Mouse (Mus musculus) fibroblast of lung, adult 2 months (primary cell): ENCODE measurements around the gene Klhl3.
A peak's percentile ranks its signal among the peaks of the same experiment; 100 is the strongest.

Experiments used
- DNase-seq: peaks from one replicate; pipeline ENCODE4 v3.0.0-alpha.2; 2011; ENCODE audit warnings: low read depth

The Klhl3 gene

DNA sequence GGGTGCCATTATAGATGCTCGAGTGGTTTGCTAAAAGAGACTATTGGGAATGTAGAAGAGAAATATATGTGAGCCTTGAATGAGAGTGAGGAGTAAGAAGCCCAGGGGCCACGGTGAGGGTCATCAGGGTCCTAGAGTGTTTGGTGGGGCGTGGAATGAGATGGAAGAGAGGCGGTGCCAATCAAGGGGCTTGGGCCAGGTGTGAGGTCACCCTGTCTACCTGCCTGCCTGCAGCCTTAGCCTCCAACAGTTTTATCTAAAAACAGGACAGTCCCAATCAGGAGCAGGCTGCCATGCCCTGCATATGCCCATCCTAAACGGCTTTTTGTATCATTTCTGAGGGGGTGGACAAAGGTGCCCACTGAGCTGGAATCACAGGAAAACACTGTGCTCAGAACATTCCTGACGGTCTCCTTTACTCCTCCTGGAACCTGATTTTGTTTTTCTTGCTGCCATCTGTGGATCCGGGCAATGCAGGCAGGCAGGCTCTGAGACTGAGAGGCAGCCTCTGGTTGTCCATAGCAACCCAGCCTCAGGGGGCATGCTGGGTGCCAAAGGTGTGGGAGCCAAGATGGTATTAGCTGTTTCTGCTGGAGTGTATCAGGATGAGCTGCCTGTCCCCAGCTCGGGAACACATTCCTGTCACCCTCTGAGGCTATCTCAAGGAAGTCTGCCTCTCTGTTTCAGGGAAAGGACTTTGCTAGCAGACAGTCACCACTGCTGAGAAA is 89.5 kb downstream of the Klhl3 start:
- no peak for DNase-seq

DNA sequence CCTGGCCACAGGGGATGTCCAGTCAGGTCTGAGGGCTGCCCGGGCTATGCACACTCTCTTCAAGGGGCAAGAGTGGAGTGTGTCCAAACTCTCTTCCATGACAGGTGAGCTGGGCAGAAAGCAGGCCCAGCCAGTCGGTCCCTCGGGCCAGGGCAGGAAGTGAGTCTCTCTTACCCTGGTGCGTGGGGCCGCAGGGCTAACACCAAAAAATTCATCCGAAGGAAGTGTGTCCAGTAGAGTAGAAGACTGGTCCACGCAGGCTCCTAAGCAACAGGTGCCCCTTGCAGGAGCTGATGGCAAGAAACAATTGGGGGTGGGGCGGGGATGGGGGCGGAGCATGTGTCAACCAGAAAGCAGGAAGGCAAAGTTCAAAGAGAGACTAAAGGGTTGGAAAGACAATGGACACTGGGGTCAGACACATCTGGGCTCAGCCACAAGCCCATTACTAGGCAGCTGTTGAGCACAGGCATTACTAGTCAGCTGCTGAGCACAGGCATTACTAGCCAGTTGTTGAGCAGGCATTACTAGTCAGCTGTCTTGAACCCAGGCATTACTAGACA is 90.3 kb downstream of the Klhl3 start:
- DNase-seq, result no peak

DNA sequence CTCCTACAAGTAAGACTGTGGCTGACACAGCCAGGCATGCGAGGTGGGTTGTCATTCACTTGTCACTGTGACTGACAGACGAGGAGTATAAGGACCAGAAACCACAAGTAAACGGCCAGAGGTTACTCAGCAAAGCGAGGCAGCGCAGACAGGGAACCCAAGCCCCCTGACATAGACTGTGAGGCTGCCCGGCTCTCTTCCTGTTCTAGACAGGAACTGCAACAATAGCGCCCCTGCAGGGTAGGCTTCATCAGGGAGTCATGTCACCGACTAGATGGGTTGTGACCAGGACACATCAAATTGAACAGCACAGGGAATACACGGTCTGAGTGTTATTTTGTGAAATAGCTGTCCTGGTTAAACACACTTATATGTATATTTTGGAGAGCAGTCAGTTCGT is 93.0 kb downstream of the Klhl3 start:
- no peak for DNase-seq

DNA sequence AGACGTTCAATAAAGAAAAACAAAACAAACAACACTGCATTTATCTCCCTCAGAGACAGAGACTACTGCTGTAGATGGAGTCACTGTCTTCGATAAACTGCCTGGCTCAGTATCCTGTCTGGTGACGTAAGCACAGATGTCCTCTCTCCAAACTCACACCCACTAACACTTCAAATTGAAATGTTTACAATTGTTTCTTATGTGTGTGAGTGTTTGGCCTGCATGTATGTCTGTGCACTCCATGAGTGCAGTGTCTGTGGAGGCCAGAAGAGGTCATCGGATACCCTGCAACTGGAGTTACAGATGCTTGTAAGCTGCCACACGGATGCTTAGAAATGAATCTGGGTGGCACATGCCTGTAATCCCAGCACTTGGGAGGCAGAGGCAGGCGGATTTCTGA is 96.1 kb downstream of the Klhl3 start:
- DNase-seq, result no peak

DNA sequence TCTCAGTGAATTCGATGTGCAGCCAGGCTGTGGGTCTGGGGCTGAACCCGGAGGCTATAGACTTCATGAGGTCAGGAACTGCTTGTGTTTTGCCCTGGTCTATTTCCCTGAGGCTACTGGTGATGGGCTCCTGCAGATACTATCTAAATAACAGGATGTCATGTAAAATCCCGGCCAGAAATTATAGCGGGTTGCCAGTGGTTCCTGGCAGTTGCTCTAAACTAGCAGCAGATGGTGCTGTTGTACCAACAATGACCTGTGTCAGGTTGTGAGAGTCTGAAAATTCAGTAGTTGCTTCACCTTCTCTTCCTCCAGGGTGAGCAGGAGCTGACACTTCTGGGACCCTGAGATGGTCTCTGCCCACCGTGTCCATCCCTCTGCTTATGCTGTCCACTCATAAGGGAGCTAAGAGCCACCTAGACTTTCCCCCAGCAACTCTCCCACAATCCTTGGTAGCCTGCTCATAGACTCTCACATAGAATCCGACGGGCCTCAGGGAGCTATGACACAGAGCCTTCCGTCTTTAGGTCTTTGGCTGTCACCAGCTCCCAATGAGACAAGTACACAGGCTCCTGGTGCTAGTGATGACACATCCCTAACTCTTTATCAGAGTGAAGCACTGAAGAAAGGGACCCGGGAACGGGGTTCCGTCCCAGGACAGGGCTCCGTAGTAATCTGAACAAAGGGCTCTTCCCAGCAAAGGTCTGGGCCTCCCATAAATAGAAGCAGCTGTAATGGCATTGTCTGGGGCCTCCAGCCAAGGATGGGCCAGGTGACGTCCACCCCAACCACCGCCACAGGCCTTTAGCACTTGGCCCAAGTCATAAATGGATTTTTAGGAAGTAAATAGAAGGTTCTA is 101.1 kb downstream of the Klhl3 start:
- peak; percentile 21 for DNase-seq

DNA sequence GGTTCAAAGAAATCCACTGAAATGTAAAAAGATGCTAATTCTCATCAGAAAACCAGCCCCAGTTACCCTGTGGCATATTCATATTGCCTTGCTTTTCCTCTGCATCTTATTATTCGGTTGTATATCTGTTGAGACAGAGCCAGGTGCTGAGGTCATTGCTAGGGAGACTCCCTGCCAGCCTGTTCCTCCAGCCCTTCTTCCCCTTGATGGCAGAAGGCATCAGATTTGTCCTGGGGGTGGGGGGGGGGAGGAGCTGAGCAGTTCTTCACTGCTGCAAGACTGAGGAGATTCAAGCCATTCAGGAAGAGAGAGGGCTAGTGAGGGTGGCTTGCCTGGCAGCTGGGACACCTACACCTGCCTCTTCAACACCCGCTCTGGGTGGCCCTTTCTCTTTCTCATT is 101.9 kb downstream of the Klhl3 start:
- DNase-seq, result no peak

DNA sequence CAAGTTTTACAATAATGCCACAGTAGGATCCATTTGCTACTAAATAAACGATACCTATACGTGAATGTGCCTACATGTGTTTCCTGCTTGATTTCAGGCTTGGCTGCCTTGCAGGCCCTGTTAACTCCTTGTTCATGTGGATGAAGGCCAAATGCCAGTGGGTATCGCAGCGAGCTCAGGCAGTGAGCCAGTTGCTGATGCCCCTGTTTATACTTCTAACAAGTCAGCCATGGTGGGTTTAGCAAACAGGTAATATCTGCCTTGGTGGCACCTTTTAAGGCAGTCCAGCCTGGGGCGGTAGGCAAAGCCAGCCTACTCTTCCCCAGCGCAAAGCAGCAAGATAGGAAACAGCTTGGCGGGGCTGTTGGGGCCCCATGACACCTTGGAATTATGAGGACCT is 103.0 kb downstream of the Klhl3 start:
- no peak for DNase-seq

DNA sequence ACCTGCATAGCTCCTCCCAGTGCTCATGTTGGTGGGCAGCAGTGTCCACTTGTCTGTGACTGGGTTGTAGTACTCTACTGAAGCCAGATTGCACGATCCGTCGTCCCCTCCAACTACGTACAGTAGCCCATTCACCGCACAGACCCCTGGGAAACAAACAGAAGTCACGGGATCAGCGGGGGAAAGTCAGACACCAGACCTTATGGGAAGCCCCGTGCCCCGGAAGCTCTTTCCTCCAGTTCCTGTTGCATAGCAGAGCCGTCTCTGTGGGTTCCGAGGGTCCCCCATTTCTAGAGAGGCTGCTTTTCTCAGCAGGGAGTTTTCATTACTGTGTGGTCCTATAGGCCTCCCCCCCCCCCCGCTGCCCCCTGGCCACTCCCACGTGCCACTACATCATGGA is 104.1 kb downstream of the Klhl3 start:
- DNase-seq, result no peak

DNA sequence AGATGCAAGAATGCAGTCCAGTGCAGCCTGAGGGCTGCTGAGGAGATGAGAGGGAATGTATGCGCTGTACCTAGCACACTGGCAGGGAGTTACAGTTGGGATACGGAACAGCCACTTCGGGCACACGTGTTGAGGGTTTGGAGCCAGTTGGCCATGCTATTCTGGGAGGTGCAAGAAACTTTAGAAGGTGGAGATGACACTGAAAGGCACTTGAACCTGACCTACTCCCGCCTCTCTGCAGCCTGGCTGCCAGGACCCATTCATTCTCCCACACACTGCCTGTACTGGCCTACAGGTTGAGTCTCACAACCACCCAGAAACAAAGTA is 105.4 kb downstream of the Klhl3 start:
- no peak for DNase-seq

DNA sequence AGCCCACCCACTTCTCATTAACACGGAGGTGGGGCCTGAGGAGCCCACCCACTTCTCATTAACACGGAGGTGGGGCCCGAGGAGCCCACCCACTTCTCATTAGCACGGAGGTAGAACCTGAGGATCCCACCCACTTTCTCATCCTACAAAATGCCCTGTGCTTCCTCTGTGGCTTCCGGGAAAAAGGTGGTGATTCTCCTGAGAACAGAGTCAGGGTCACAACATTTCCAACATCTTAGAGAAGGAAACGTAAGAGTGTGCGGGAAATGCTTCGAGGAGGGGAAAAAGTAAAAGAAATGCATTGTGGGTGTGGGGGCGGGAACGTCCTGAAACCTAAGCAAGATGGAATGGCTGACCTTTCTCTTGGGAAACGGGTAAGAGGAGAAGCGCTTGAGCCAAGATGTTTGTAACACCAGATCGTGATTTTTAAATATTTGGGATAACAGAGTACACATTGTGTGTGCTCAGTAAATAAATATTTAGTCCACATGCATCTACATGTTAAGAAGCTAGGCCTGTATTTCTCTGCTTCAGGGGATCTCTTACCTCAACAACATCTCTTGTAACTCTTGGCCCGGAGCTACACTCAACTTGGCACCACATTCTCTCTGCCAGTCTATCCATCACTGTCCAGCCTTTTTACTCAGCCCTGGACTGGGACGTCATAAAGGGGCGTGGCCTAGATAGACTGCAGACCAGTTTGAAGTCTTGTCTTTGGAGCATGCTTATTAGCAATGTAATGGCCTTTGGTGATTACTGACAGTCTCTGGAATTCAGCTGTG is 105.9 kb downstream of the Klhl3 start:
- DNase-seq, result peak; percentile 30

DNA sequence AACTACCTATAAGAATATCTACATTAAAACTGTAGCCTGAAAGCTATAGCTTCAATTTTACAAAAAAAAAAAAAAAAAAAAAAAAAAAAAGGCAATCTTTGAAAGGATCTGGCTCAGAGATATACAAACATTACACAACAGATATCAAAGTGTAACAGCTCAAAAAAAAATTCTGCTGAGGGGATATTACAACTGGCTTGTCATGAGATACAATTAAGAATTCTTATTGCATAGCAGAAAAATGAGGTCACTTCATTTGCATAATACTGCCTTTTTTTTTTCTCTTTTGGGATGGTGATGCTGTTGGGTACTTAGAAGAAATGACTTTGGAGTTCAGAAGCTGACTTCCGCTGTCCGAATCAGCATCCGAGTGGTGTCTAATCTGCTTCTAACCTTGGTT is 111.6 kb downstream of the Klhl3 start:
- no peak for DNase-seq

DNA sequence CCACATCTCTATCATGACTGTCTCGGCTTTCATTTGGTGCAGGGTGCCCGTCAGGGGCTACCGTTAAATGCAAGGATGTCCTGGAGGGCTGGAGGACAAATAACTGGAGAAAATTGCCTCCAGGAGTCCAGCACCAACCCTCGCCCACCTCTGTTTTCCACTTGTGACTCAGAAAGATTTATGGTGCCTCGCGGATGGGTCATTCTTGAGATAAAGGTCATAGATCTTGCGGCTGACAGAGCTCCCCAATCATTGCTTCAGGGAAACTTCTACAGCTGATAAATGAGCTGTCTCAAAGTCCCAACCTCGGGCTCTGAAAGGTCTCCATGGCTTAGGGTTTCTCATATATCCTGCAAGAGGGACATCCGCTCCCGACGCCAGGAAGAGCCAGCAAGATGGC is 116.9 kb downstream of the Klhl3 start:
- DNase-seq, result no peak

DNA sequence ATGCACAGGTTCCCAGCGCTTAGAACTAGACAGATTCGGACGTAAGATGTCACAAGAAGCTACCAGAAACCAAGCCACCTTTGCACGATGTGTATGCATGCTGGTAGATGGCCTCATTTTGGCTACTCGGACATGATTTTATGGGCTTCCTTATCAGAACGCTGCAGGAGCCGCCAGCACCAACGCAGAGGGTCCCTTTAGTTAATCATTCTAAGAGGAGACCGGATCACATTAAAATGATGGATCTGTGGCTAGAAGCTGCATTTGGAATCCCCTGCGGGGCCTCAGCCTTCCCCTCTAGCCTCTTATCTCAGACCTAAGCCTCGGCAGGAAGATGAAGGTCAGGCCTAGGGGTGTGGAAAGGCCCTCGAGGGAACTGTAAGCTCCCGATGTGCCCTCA is 117.5 kb downstream of the Klhl3 start:
- DNase-seq, result no peak

DNA sequence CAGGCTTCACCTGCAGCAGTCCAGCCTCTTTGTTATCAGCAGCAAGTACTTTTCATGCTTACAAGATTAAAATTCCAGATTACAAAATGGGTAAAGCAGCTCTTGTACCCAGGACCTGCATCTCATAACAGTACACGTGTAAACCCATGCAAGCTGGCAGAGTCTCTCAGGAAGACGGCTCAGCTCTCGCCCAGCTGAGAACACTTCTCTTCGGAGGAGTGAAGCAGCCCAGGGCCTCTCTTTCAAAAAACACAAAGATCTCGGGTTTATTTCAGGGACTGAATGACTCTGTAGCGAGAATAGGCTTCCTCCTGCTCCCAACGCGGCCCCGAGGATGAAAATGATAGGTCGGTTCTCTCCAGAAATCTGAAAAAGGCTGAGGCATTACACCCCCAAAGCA is 128.8 kb downstream of the Klhl3 start:
- DNase-seq, result no peak

DNA sequence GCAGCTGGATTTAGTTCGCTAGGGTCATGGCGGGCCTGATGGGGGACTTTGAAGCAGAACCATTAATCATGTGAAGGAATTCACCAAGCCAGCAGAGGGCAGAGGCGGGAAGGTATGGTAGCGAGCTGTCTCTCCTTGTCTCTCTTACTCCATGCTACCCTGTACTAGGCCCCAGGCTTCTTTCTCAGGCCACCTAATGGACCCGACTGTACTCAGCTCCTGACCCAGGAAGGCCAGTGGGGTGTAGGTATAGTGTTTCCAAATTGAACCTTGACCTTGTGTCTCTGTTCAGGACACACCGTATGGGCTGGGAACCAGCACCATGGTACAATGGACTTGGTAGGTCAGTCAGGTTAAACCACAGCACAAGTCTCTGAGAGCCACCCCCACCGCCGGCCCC is 129.2 kb downstream of the Klhl3 start:
- no peak for DNase-seq

DNA sequence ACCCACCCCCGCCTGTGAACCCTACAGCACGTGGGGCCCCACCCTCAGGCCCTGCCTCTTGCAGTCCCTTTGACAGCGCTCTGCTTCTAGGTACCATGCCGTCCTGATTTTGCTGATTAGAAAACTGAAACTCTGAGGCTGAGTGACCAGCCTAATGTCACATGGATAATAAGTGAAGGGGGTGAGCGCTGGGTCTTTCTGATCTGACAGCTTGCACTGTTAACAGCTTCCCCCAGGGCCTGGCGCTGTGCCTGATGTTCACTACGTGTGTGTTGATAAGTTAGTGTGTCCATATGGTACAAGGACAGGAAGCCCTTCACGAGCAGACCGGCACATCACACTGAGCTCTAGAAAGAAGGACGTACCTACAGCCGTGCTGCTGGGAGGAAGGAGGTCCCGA is 130.1 kb downstream of the Klhl3 start:
- DNase-seq, result no peak

DNA sequence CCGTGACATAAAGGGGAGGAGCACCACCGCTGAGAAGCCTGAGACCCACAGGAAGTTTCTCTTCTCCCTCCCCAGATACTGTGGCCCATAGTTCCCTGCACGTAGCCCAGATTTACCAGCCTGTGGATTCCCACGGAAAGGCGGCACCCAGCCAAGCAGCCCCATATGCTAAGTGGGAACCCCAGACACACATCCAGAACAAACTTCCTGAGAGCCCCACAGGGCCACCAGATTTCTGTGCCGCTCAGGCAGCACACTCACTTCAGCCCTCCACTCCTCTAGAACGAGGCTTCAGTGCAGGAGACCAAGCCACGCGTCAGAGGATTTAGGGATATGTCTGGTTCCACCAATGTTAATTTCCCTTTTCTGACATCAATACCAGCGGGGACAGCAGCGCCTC is 130.5 kb downstream of the Klhl3 start:
- no peak for DNase-seq

DNA sequence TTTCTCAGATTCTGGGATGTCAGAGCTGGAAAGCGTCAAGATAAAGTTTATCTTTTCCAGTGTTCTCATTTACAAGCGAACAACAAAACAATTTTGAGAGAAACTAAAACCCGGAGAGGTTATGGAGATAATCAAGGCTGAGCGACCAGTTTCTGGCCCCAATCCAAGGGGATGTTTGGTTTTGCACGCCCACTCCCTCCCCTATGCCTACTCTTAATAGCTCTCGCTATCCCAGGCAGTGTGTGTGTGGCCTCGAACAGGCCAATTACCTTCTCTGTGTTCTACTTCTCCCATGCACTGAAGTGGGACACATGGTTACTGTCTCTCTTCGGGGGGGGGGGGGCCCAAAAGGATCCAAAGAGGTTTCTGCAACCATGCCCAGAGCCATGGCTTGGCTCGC is 132.7 kb downstream of the Klhl3 start:
- no peak for DNase-seq

DNA sequence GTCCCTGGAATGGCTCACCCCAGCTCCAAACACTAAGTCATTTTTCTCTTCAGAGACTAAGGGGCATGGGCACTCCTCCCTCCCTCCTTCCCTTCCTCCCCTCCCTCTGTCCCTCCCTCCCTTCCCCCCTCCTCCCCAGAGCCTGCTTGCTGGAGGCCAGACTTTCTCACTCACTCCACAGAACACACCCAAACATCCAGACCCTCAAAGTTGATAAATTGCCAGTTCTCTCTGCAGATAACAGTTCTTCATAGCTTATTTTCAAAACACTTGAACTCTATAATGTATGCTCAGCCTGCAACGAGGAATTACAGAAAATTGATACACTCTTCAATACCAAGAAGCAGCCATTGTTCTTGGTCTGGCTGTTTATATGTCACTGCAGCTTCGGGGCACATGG is 133.3 kb downstream of the Klhl3 start:
- DNase-seq, result no peak

DNA sequence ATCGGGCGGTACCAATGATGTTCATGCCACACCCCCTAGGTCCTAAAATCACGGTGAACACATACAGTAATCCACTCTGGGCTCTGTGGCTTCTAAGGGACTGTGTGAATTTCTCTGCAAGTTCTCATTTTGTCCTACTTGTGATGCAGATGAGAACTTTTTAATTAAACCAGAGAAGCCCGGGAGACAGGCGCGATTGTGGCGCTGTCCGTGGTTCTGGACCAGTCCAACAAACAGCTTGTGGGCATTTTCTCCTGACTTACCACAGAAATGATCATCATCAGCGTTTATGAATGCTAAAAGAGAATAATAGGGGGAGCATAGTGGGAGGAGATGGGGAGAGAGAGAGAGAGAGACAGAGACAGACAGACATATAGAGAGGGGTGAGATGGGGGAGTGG is 134.5 kb downstream of the Klhl3 start:
- no peak for DNase-seq

DNA sequence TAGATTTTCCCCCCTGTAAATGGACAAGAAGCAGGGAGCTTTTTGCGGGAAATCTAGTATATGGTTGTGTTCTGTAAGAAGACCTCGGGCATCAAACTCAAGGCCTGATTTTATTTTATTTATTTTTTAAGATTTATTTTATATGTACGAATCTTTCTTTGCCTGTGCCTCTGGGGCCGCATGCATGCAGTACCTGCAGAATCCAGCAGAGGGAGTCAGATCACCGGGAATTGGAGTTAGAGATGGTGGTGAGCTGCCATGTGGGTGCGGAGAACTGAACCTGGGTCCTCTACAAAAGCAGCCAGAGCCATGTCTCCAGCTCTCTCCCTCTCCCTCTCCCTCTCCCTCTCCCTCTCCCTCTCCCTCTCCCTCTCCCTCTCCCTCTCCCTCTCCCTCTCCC is 135.7 kb downstream of the Klhl3 start:
- no peak for DNase-seq

DNA sequence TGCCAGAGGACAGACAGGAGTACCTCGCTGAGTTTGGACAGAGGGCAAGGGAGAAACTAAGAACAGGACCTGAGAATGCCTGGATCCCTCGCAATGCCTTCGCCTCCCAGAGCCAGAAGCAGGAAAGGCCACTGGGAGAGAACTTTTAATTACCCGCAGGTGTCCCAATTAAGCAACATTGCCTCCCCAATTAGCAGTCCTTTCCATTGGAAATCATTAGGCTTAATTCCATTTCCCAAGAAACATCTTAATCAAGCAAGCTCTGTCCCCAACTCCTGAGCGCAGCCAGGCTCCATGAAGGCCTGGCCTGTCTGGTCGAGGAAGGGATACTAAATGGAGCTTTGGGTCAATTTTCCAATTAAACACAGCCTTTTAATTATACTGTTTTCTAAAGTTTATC is 147.7 kb downstream of the Klhl3 start:
- DNase-seq, result no peak

DNA sequence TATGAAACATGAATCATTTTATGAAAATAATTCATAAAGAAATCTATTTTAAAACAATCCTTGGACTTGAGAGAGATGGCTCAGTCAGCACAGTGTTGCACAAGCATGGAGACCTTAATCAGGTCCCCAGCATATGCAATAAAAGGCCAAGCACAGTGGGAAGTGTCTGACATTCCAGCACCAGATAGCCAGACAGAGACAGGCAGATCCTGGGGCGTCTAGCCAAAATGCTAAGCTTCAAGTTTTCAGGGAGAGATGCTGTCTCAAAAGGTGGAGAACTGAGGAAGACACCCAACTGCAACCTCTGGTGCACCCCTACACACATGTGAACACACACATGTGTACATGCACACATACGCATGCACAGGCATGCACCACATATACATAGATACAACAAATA is 153.1 kb downstream of the Klhl3 start:
- no peak for DNase-seq
